In genomic region chr7:98584555-98584954, GRCm38 (mm10) we compare ENCODE assay signal across 25 mouse cellular contexts.
DNase-seq lines count a peak whose midpoint lies in the region; ATAC-seq and TF ChIP-seq lines count a peak whose summit lies in the region.
"Had no signal": no experiment of that assay in that cellular context is flagged by ENCODE, and none has a peak within 500 bp of the region (broad histone marks: within the 10 kb centered on the region; RNA-seq: fewer than 3 reads in every experiment).

No protein-coding gene starts in this region.

- TF ChIP-seq CTCF in embryonic fibroblast, embryonic 13.5 days (IDR thresholded peaks at IDR 0.05; ENCODE audit: borderline replicate concordance, insufficient read depth, low read length) = no peak

- no peaks in the 10 kb centered on the region for H3K27me3 ChIP-seq in forebrain, embryonic 11.5 days (ENCODE audit: control insufficient read depth, insufficient read depth, low read length)
- H3K27me3 ChIP-seq: embryonic facial prominence, embryonic 13.5 days; hindbrain, embryonic 12.5 days; hindbrain, embryonic 15.5 days; Patski had no signal

- no peak overlapping the region for H3K9ac ChIP-seq in forebrain, embryonic 11.5 days (ENCODE audit: low read length)
- H3K9ac ChIP-seq: embryonic facial prominence, embryonic 13.5 days; forebrain, postnatal 0 days; hindbrain, embryonic 12.5 days; hindbrain, embryonic 15.5 days had no signal

- peak; percentile 21; the same call in 1 of the 2 replicates for ATAC-seq in megakaryocyte, adult 5-6 weeks (ENCODE audit: poor library complexity, severe bottlenecking)
- no peak for ATAC-seq in megakaryocyte-erythroid progenitor cell, adult 5-6 weeks (replicated peaks; ENCODE audit: low FRiP score, low TSS enrichment, poor library complexity, severe bottlenecking)
- no peak for ATAC-seq in forebrain, embryonic 11.5 days (replicated peaks; ENCODE audit: low FRiP score)
- ATAC-seq: forebrain, embryonic 14.5 days; forebrain, postnatal 0 days; Patski had no signal

- peaks cover 3% of the 10 kb centered on the region; the same call in 1 of the 2 replicates for H3K4me1 ChIP-seq in embryonic fibroblast, embryonic 13.5 days (ENCODE audit: control insufficient read depth, insufficient read depth, low read length)
- H3K4me1 ChIP-seq in forebrain, embryonic 11.5 days (replicated peaks; ENCODE audit: control insufficient read depth, insufficient read depth, low read length) = no peaks in the 10 kb centered on the region
- H3K4me1 ChIP-seq: embryonic facial prominence, embryonic 13.5 days; forebrain, embryonic 10.5 days; hindbrain, embryonic 12.5 days; hindbrain, embryonic 15.5 days had no signal

- no peak overlapping the region for H3K4me3 ChIP-seq in embryonic fibroblast, embryonic 13.5 days (ENCODE audit: insufficient read depth, low read length)
- no peak overlapping the region for H3K4me3 ChIP-seq in forebrain, embryonic 11.5 days (ENCODE audit: low read depth, low read length)
- H3K4me3 ChIP-seq: embryonic facial prominence, embryonic 10.5 days; embryonic facial prominence, embryonic 13.5 days; forebrain, embryonic 10.5 days; gastrocnemius, adult 2 months; hindbrain, embryonic 12.5 days; hindbrain, embryonic 15.5 days had no signal

- WGBS in forebrain, embryonic 11.5 days = 83% methylated on average over 3 of the region's 3 CpGs

- no peaks in the 10 kb centered on the region for H3K36me3 ChIP-seq in forebrain, embryonic 11.5 days (ENCODE audit: control insufficient read depth, insufficient read depth, low read length)

- no peak overlapping the region for H3K4me2 ChIP-seq in forebrain, embryonic 11.5 days (ENCODE audit: low read depth, low read length, severe bottlenecking)
- H3K4me2 ChIP-seq: embryonic facial prominence, embryonic 13.5 days; heart, embryonic 11.5 days; hindbrain, embryonic 12.5 days; hindbrain, embryonic 15.5 days had no signal

- peak overlapping the region; percentile 42; the same call in 1 of the 2 replicates for H3K27ac ChIP-seq in embryonic fibroblast, embryonic 13.5 days (ENCODE audit: insufficient read depth, low read length)
- H3K27ac ChIP-seq in forebrain, embryonic 11.5 days (ENCODE audit: low read depth, low read length) = no peak overlapping the region
- H3K27ac ChIP-seq: embryonic facial prominence, embryonic 10.5 days; embryonic facial prominence, embryonic 13.5 days; forebrain, embryonic 10.5 days; gastrocnemius, adult 2 months; hindbrain, embryonic 12.5 days; hindbrain, embryonic 15.5 days had no signal

- TF ChIP-seq POLR2A in embryonic fibroblast, embryonic 13.5 days (IDR thresholded peaks at IDR 0.05; ENCODE audit: low read depth, low read length) = no peak

- no peaks in the 10 kb centered on the region for H3K9me3 ChIP-seq in forebrain, embryonic 11.5 days (ENCODE audit: control insufficient read depth, low read length)
- H3K9me3 ChIP-seq: embryonic facial prominence, embryonic 10.5 days; embryonic facial prominence, embryonic 13.5 days; forebrain, embryonic 10.5 days; G1E; hindbrain, embryonic 12.5 days; hindbrain, embryonic 15.5 days had no signal

- DNase-seq in thymus, postnatal 4 days = peak; percentile 1
- DNase-seq in thymus, postnatal 0 days (ENCODE audit: low spot score) = no peak
- no peak for DNase-seq in urinary bladder, postnatal 4 days (ENCODE audit: low spot score in 2 of 2)
- DNase-seq in forebrain, embryonic 11.5 days (ENCODE audit: low spot score) = no peak
- DNase-seq: adrenal gland, postnatal 10 days; adrenal gland, postnatal 36 days; cerebellum, adult 18-20 months; cerebellum, postnatal 10 days; cerebellum, postnatal 36 days; embryo, embryonic 11 days; forebrain, postnatal 0 days; gastrocnemius, adult 2 months; gastrocnemius, postnatal 14 days had no signal
